Mouse (Mus musculus) MEL (cell line): Measurements from ENCODE around the gene CN725425. TPM values are rescaled to one million over a fixed set of nuclear protein-coding genes. Genes with fewer than 3 reads are reported as not detected.
A peak's percentile ranks its signal among the peaks of the same experiment; 100 is the strongest.

Experiments
- DNase-seq: peaks from one replicate; pipeline ENCODE4 v3.0.0; 2011; ENCODE audit warnings: low read depth, low spot score
- H3K27ac ChIP-seq: 2 replicates; pipeline ENCODE4 v1.5.1; 2012; ENCODE audit warnings: low read depth, mild to moderate bottlenecking, control low read depth, low read length, moderate library complexity; ENCODE audit not compliant: control insufficient read depth
- H3K27me3 ChIP-seq, 2 experiments: fragments of 150-350 bp in 1 of 2; sonication (generic) in 1 of 2; 2 replicates each; pipeline ENCODE4 v1.6.1; 2012; ENCODE audit warnings: low read length in 2 of 2, mild to moderate bottlenecking in 2 of 2, improper control_type of control experiment in 1 of 2, moderate library complexity in 1 of 2; ENCODE audit not compliant: insufficient read depth in 2 of 2, control insufficient read depth in 1 of 2
- H3K36me3 ChIP-seq, 2 experiments: 2 replicates each; pipeline ENCODE4 v1.6.1; 2012 to 2014; ENCODE audit warnings: low read length in 2 of 2, improper control_type of control experiment in 1 of 2, inconsistent platforms in 1 of 2, mild to moderate bottlenecking in 1 of 2; ENCODE audit not compliant: insufficient read depth in 2 of 2, control insufficient read depth in 1 of 2
- H3K4me1 ChIP-seq, 2 experiments: fragments of 150-350 bp in 1 of 2; sonication (generic) in 1 of 2; 2 replicates each; pipeline ENCODE4 v1.6.1; 2012; ENCODE audit warnings: low read length in 2 of 2, improper control_type of control experiment in 1 of 2, mild to moderate bottlenecking in 1 of 2; ENCODE audit not compliant: insufficient read depth in 2 of 2, control insufficient read depth in 1 of 2
- H3K4me3 ChIP-seq, 2 experiments: fragments of 150-350 bp in 1 of 2; sonication (generic) in 1 of 2; 2 replicates each; pipeline ENCODE4 v1.5.1; 2012; ENCODE audit warnings: low read depth in 2 of 2, low read length in 2 of 2, mild to moderate bottlenecking in 2 of 2, moderate library complexity in 2 of 2, control low read depth in 1 of 2, improper control_type of control experiment in 1 of 2; ENCODE audit not compliant: control insufficient read depth in 1 of 2, insufficient read depth in 1 of 2
- H3K79me2 ChIP-seq: 2 replicates; pipeline ENCODE4 v1.6.1; 2012; ENCODE audit warnings: mild to moderate bottlenecking, low read length, moderate library complexity; ENCODE audit not compliant: control insufficient read depth, poor library complexity, insufficient read depth
- H3K9ac ChIP-seq: 2 replicates; pipeline ENCODE4 v1.6.1; 2012; ENCODE audit warnings: low read depth, mild to moderate bottlenecking, control low read depth, low read length, moderate library complexity; ENCODE audit not compliant: control insufficient read depth, poor library complexity, severe bottlenecking
- H3K9me3 ChIP-seq: fragments of 150-350 bp; sonication (generic); replicated peaks from 2 replicates; pipeline ENCODE4 v1.6.1; 2012; ENCODE audit warnings: mild to moderate bottlenecking, low read length, improper control_type of control experiment, moderate library complexity; ENCODE audit not compliant: insufficient read depth
- CHD1 ChIP-seq: IDR thresholded peaks from 2 replicates; pipeline ENCODE4 v1.6.1; 2012; ENCODE audit warnings: low read depth, mild to moderate bottlenecking, inconsistent platforms, low read length, improper control_type of control experiment
- CHD2 ChIP-seq: IDR thresholded peaks from 2 replicates; pipeline ENCODE4 v1.6.1; 2011; ENCODE audit warnings: low read length, improper control_type of control experiment
- CTCF ChIP-seq, 3 experiments: IDR thresholded peaks in 2 of 3; conservative IDR thresholded peaks in 1 of 3; 2 replicates each; pipeline ENCODE4 v1.5.1; 2011 to 2012; ENCODE audit warnings: low read length in 3 of 3, low read depth in 2 of 3, mild to moderate bottlenecking in 2 of 3, improper control_type of control experiment in 1 of 3, inconsistent platforms in 1 of 3, mixed read lengths in 1 of 3, moderate library complexity in 1 of 3; ENCODE audit not compliant: control insufficient read depth in 1 of 3, insufficient read depth in 1 of 3, poor library complexity in 1 of 3, severe bottlenecking in 1 of 3
- E2F4 ChIP-seq: IDR thresholded peaks from 2 replicates; pipeline ENCODE4 v1.6.1; 2011; ENCODE audit warnings: low read depth, low read length, improper control_type of control experiment, borderline replicate concordance
- ETS1 ChIP-seq: IDR thresholded peaks from 2 replicates; pipeline ENCODE4 v1.6.1; 2012; ENCODE audit warnings: low read depth, mild to moderate bottlenecking, inconsistent platforms, low read length, improper control_type of control experiment, moderate library complexity
- HCFC1 ChIP-seq: IDR thresholded peaks from 2 replicates; pipeline ENCODE4 v1.6.1; 2012; ENCODE audit warnings: low read depth, mild to moderate bottlenecking, inconsistent platforms, low read length, improper control_type of control experiment, moderate library complexity
- JUND ChIP-seq: IDR thresholded peaks from 2 replicates; pipeline ENCODE4 v1.6.1; 2011; ENCODE audit warnings: low read depth, mild to moderate bottlenecking, improper control_type of control experiment, low read length
- KAT2A ChIP-seq: conservative IDR thresholded peaks from 2 replicates; pipeline ENCODE4 v1.6.1; 2012; ENCODE audit warnings: low read depth, low read length, improper control_type of control experiment, inconsistent platforms
- MAZ ChIP-seq: IDR thresholded peaks from 2 replicates; pipeline ENCODE4 v1.6.1; 2012; ENCODE audit warnings: low read depth, mild to moderate bottlenecking, inconsistent platforms, low read length, improper control_type of control experiment
- MYC ChIP-seq: IDR thresholded peaks from 2 replicates; pipeline ENCODE4 v1.6.1; 2011; ENCODE audit warnings: low read depth, mild to moderate bottlenecking, low read length, improper control_type of control experiment, moderate library complexity
- NRF1 ChIP-seq: IDR thresholded peaks from 2 replicates; pipeline ENCODE4 v1.6.1; 2014; ENCODE audit warnings: low read depth, mild to moderate bottlenecking, inconsistent platforms, low read length, improper control_type of control experiment, moderate library complexity; ENCODE audit not compliant: poor library complexity, insufficient read depth, severe bottlenecking
- POLR2AphosphoS5 ChIP-seq: IDR thresholded peaks from 2 replicates; pipeline ENCODE4 v1.6.1; 2012; ENCODE audit warnings: low read depth, borderline replicate concordance, mild to moderate bottlenecking, inconsistent platforms, low read length, moderate library complexity, mixed read lengths
- RAD21 ChIP-seq: IDR thresholded peaks from 2 replicates; pipeline ENCODE4 v1.6.1; 2011; ENCODE audit warnings: mild to moderate bottlenecking, low read depth, low read length, improper control_type of control experiment
- RCOR1 ChIP-seq: IDR thresholded peaks from 2 replicates; pipeline ENCODE4 v1.6.1; 2012; ENCODE audit warnings: low read depth, mild to moderate bottlenecking, inconsistent platforms, low read length, improper control_type of control experiment
- SMC3 ChIP-seq: IDR thresholded peaks from 2 replicates; pipeline ENCODE4 v1.6.1; 2011; ENCODE audit warnings: low read depth, low read length, improper control_type of control experiment
- TAL1 ChIP-seq: IDR thresholded peaks from 2 replicates; pipeline ENCODE4 v1.6.1; 2012; ENCODE audit warnings: mild to moderate bottlenecking, inconsistent platforms, low read length, moderate library complexity, mixed read lengths
- TBP ChIP-seq: IDR thresholded peaks from 2 replicates; pipeline ENCODE4 v1.8.0; 2011; ENCODE audit warnings: low read depth, low read length, improper control_type of control experiment
- TCF12 ChIP-seq: IDR thresholded peaks from 2 replicates; pipeline ENCODE4 v1.6.1; 2014; ENCODE audit warnings: low read depth, mild to moderate bottlenecking, inconsistent platforms, low read length, improper control_type of control experiment, moderate library complexity
- USF1 ChIP-seq: IDR thresholded peaks from 2 replicates; pipeline ENCODE4 v1.6.1; 2014; ENCODE audit warnings: low read depth, mild to moderate bottlenecking, inconsistent platforms, low read length, improper control_type of control experiment, moderate library complexity
- ZMIZ1 ChIP-seq: IDR thresholded peaks from 2 replicates; pipeline ENCODE4 v1.6.1; 2012; ENCODE audit warnings: low read depth, mild to moderate bottlenecking, inconsistent platforms, low read length, improper control_type of control experiment, moderate library complexity
- ZNF384 ChIP-seq: IDR thresholded peaks from 2 replicates; pipeline ENCODE4 v1.6.1; 2012; ENCODE audit warnings: low read depth, mild to moderate bottlenecking, inconsistent platforms, low read length, improper control_type of control experiment
- polyA plus RNA-seq, 2 experiments: library from polyadenylated mRNA; stranded (reverse) in 1 of 2; unstranded in 1 of 2; fragments of >175 nt in 1 of 2; fragments of >200 nt in 1 of 2; gene quantifications; 2 replicates each; pipeline versions ENCODE4 v1.2.1 to v1.2.4; 2012; ENCODE audit warnings: low replicate concordance in 2 of 2, low read depth in 1 of 2; ENCODE audit not compliant: insufficient read length in 2 of 2, insufficient read depth in 1 of 2, missing spikeins in 1 of 2
- total RNA-seq: library from RNA; depleted of rRNA; stranded (reverse); fragments of 300-350 nt; gene quantifications from 2 replicates; pipeline ENCODE4 v1.2.3, GENCODE M21; 2012

The CN725425 gene
- total and polyA plus RNA-seq, 3 experiments, result not detected

DNA sequence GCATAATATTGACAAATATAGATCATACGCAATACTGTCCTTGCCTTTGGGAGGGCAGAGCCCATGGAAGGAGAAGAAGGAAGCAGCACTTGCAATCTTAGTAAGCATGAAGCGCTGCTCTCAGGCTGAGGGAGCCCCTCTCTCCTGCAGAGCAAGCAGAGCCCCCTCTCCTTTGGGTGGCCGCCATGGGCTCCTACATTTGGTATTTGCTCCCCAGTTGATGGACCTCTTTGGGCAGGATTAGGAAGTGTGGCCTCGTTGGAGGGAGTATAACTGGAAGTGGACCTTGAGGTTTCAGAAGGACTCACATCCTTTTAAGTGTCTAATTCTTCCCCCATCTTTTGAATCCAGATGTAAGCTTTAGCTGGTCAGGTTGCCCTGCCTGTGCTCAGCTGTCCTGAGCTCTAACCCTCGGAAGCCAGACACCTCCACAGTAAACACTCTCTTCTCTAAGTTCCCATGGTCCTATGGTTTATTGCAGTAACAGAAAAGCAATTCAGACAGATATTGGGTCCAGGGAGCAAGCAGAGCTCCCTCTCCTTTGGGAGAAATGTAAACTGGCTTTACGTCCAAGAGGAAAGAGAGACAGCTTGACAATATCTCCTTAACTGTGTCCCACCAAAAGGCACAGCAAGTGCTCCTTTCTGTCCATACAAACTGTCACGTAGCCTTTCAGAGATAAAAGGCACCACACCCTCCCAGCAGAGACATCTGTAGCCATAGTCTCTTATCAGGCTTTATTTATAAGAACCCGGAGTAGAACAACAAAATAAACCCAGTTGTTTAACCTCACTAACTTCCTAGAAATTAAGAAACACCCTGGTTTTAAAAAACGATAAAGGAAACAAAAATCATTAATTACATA, 52.5 kb downstream of the CN725425 start:
- Histone ChIP-seq H3K27ac (no peak overlapping the region), H3K4me3 (no peak overlapping the region), H3K36me3 (no peaks in the 10 kb centered on the region), H3K27me3 (no peaks in the 10 kb centered on the region), H3K4me1 (no peaks in the 10 kb centered on the region), H3K9ac (no peak overlapping the region), H3K79me2 (no peaks in the 10 kb centered on the region), H3K9me3 (no peaks in the 10 kb centered on the region)
- no peak for TF ChIP-seq CTCF (IDR thresholded peaks at IDR 0.05 in 2 of 3, conservative IDR thresholded peaks at IDR 0.05 in 1 of 3; ENCODE audit: control insufficient read depth in 1 of 3, insufficient read depth in 1 of 3, low read depth in 2 of 3, low read length in 3 of 3, poor library complexity in 1 of 3, severe bottlenecking in 1 of 3)
- no peak for TF ChIP-seq CHD2
- no peak for TF ChIP-seq HCFC1
- TF ChIP-seq ETS1, result no peak
- TF ChIP-seq KAT2A, result no peak
- no peak for TF ChIP-seq TBP
- no peak for TF ChIP-seq TCF12
- no peak for TF ChIP-seq RAD21
- TF ChIP-seq E2F4, result no peak
- TF ChIP-seq CHD1, result no peak
- TF ChIP-seq MYC, result no peak
- TF ChIP-seq USF1, result no peak
- TF ChIP-seq MAZ, result no peak
- no peak for TF ChIP-seq JUND
- no peak for TF ChIP-seq NRF1
- no peak for TF ChIP-seq SMC3
- no peak for TF ChIP-seq ZMIZ1
- no peak for TF ChIP-seq TAL1
- no peak for DNase-seq

GRCm38 (mm10) chr15:91252956-91253355, 53.7 kb downstream of the CN725425 start:
- Histone ChIP-seq H3K27me3 (no peaks in the 10 kb centered on the region), H3K79me2 (no peaks in the 10 kb centered on the region), H3K36me3 (no peaks in the 10 kb centered on the region), H3K4me1 (no peaks in the 10 kb centered on the region), H3K27ac (no peak overlapping the region), H3K4me3 (no peak overlapping the region), H3K9ac (no peak overlapping the region), H3K9me3 (no peaks in the 10 kb centered on the region)
- TF ChIP-seq CTCF (IDR thresholded peaks at IDR 0.05 in 2 of 3, conservative IDR thresholded peaks at IDR 0.05 in 1 of 3; ENCODE audit: control insufficient read depth in 1 of 3, insufficient read depth in 1 of 3, low read depth in 2 of 3, low read length in 3 of 3, poor library complexity in 1 of 3, severe bottlenecking in 1 of 3) (peak in 1 of 3 experiments; percentile 15; a peak in 1 of 6 replicates), POLR2AphosphoS5 (no peak), ZNF384 (peak; percentile 86), NRF1 (no peak), RCOR1 (no peak)
- DNase-seq, result no peak
